Mouse (Mus musculus): ENCODE results near the gene Atp8b2. TPM values are rescaled to one million over a fixed set of nuclear protein-coding genes. Genes with fewer than 3 reads are reported as not detected.

Gene Atp8b2
- total and polyA plus RNA-seq, 3 experiments: 33.2 to 44.4 (median 35.8) TPM

GRCm38 (mm10) chr3:89963926-89964739 is 825 bp upstream of the Atp8b2 start (continued):
- peak; percentile 37; the same call in 1 of the 2 replicates for TF ChIP-seq TCF12 (IDR thresholded peaks at IDR 0.05; ENCODE audit: low read depth, low read length)

- TF ChIP-seq HCFC1 (IDR thresholded peaks at IDR 0.05; ENCODE audit: low read depth, low read length): no peak
- TF ChIP-seq USF1 (IDR thresholded peaks at IDR 0.05; ENCODE audit: low read depth, low read length): no peak
- 0 out of 2 replicates have a peak, but pooled peaks have one; percentile 7 for TF ChIP-seq SIN3A (IDR thresholded peaks at IDR 0.05; ENCODE audit: low read length)
- TF ChIP-seq EP300 (IDR thresholded peaks at IDR 0.05; ENCODE audit: low read length): no peak
- TF ChIP-seq CHD1 (IDR thresholded peaks at IDR 0.05; ENCODE audit: low read depth, low read length): no peak
- H3K9ac ChIP-seq (ENCODE audit: insufficient read depth, low read depth): peak overlapping the region; percentile 83
- H3K79me2 ChIP-seq (replicated peaks; ENCODE audit: control insufficient read depth, extremely low read depth, insufficient read depth, poor library complexity, severe bottlenecking): peaks cover 28% of the 10 kb centered on the region
- in situ Hi-C loops (cut with MboI; ENCODE audit: low pct_ligation_motif_present, low pct_unique_long_range_greater_than_20kb, low sequenced_read_pairs) (loop anchor here (10.0 to 25.0 kb wide), 2 partner anchors 112 to 175 kb away; partner anchors contain the start of gene Tpm3), dilution Hi-C loops (cut with MboI; ENCODE audit: extremely low pct_ligation_motif_present, extremely low pct_unique_long_range_greater_than_20kb, low sequenced_read_pairs) (no loop called here)
- peaks cover 5 to 35% of the 10 kb centered on the region in 2 experiments for H3K36me3 ChIP-seq (replicated peaks in 1 of 2; ENCODE audit: control insufficient read depth in 1 of 2, insufficient read depth in 1 of 2, low read length in 1 of 2)
- H3K4me3 ChIP-seq (replicated peaks in 1 of 3; ENCODE audit: low read depth in 2 of 3, low read length in 2 of 3, poor library complexity in 1 of 3): peak overlapping the region; percentile 89 to 95 (median 94)
- H3K27ac ChIP-seq (ENCODE audit: insufficient read depth, low read depth): peak overlapping the region; percentile 20
- DNase-seq (ENCODE audit: extremely low read depth): no peak
- H3K27me3 ChIP-seq (replicated peaks): no peaks in the 10 kb centered on the region
- peak overlapping the region; percentile 98 for H3K4me2 ChIP-seq (ENCODE audit: insufficient read depth, low read depth, poor library complexity, severe bottlenecking)
- peaks cover 2% of the 10 kb centered on the region for H3K9me3 ChIP-seq (replicated peaks; ENCODE audit: low read length)
- H3K4me1 ChIP-seq (ENCODE audit: control insufficient read depth in 1 of 2, insufficient read depth in 2 of 2): peaks cover 21 to 63% of the 10 kb centered on the region in 2 experiments
Measured at GRCm38 (mm10) chr3:89962751-89963220, 522 bp downstream of the Atp8b2 start.

GRCm38 (mm10) chr3:89962059-89962750 is 1.1 kb downstream of the Atp8b2 start:
- no peak for DNase-seq (ENCODE audit: extremely low read depth)
- peaks cover 21 to 69% of the 10 kb centered on the region in 2 experiments for H3K4me1 ChIP-seq (ENCODE audit: control insufficient read depth in 1 of 2, insufficient read depth in 2 of 2)
- dilution Hi-C loops (cut with MboI; ENCODE audit: extremely low pct_ligation_motif_present, extremely low pct_unique_long_range_greater_than_20kb, low sequenced_read_pairs): no loop called here
- H3K27ac ChIP-seq (ENCODE audit: insufficient read depth, low read depth): peak overlapping the region; percentile 20
- TF ChIP-seq CHD1 (IDR thresholded peaks at IDR 0.05; ENCODE audit: low read depth, low read length) (no peak), SIN3A (IDR thresholded peaks at IDR 0.05; ENCODE audit: low read length) (peak; percentile 42), MXI1 (IDR thresholded peaks at IDR 0.05; ENCODE audit: low read depth, low read length) (peak; percentile 4; the same call in 1 of the 2 replicates), NRF1 (IDR thresholded peaks at IDR 0.05; ENCODE audit: low read depth, low read length) (no peak), ZMIZ1 (IDR thresholded peaks at IDR 0.05; ENCODE audit: low read depth, low read length) (0 out of 2 replicates have a peak, but pooled peaks have one; percentile 6), RCOR1 (conservative IDR thresholded peaks at IDR 0.05; ENCODE audit: low read depth, low read length) (no peak)
- H3K4me2 ChIP-seq (ENCODE audit: insufficient read depth, low read depth, poor library complexity, severe bottlenecking): peak overlapping the region; percentile 98
- in situ Hi-C loops (cut with MboI; ENCODE audit: low pct_ligation_motif_present, low pct_unique_long_range_greater_than_20kb, low sequenced_read_pairs): loop anchor here (10.0 to 25.0 kb wide), 2 partner anchors 113 to 175 kb away; partner anchors contain the start of gene Tpm3
- no peaks in the 10 kb centered on the region for H3K27me3 ChIP-seq (replicated peaks)
- peak overlapping the region; percentile 83 for H3K9ac ChIP-seq (ENCODE audit: insufficient read depth, low read depth)
- peaks cover 8 to 41% of the 10 kb centered on the region in 2 experiments for H3K36me3 ChIP-seq (replicated peaks in 1 of 2; ENCODE audit: control insufficient read depth in 1 of 2, insufficient read depth in 1 of 2, low read length in 1 of 2)
- peak overlapping the region; percentile 89 to 95 (median 94) for H3K4me3 ChIP-seq (replicated peaks in 1 of 3; ENCODE audit: low read depth in 2 of 3, low read length in 2 of 3, poor library complexity in 1 of 3)
- peaks cover 2% of the 10 kb centered on the region for H3K9me3 ChIP-seq (replicated peaks; ENCODE audit: low read length)
- peaks cover 28% of the 10 kb centered on the region for H3K79me2 ChIP-seq (replicated peaks; ENCODE audit: control insufficient read depth, extremely low read depth, insufficient read depth, poor library complexity, severe bottlenecking)

All from CH12.LX (cell line).